Mouse (Mus musculus) neural tube, embryonic 14.5 days (tissue): Measurements from ENCODE around the gene Plcb4. TPM values are rescaled to one million over a fixed set of nuclear protein-coding genes. Genes with fewer than 3 reads are reported as not detected.

ENCODE experiments used
- ATAC-seq: fragments of 200-750 bp; cut with Nextera tagmentation; 2 replicates; pipeline ENCODE4 v1.8.0; 2017; ENCODE audit warnings: low read depth, mild to moderate bottlenecking, moderate TSS enrichment, moderate library complexity
- H3K27ac ChIP-seq: fragments of 300-500 bp; sonication (generic); 2 replicates; pipeline ENCODE4 v1.5.1; 2014; ENCODE audit warnings: low read depth, mild to moderate bottlenecking, control low read depth, low read length, moderate library complexity, mixed read lengths
- H3K27me3 ChIP-seq: fragments of 300-500 bp; sonication (generic); 2 replicates; pipeline ENCODE4 v1.6.1; 2014; ENCODE audit warnings: low read length; ENCODE audit not compliant: control insufficient read depth, insufficient read depth
- H3K36me3 ChIP-seq: fragments of 300-500 bp; sonication (generic); 2 replicates; pipeline ENCODE4 v1.6.1; 2014; ENCODE audit warnings: low read length, mixed read lengths; ENCODE audit not compliant: control insufficient read depth, insufficient read depth
- H3K4me1 ChIP-seq: fragments of 300-500 bp; sonication (generic); 2 replicates; pipeline ENCODE4 v1.6.1; 2014; ENCODE audit warnings: low read length; ENCODE audit not compliant: control insufficient read depth, insufficient read depth
- H3K4me2 ChIP-seq: fragments of 300-500 bp; sonication (generic); 2 replicates; pipeline ENCODE4 v1.6.1; 2014; ENCODE audit warnings: mild to moderate bottlenecking, low read depth, low read length, control low read depth
- H3K4me3 ChIP-seq: fragments of 300-500 bp; sonication (generic); 2 replicates; pipeline ENCODE4 v1.5.1; 2014; ENCODE audit warnings: low read depth, low read length, control low read depth, mixed read lengths
- H3K9ac ChIP-seq: fragments of 300-500 bp; sonication (generic); replicated peaks from 2 replicates; pipeline ENCODE4 v1.6.1; 2014; ENCODE audit warnings: low read depth, mild to moderate bottlenecking, control low read depth, low read length, mixed read lengths
- H3K9me3 ChIP-seq: fragments of 300-500 bp; sonication (generic); 2 replicates; pipeline ENCODE4 v1.6.1; 2016; ENCODE audit warnings: low read length; ENCODE audit not compliant: control insufficient read depth
- WGBS: fragments of 180-500 bp; shearing (Covaris S2); extraction: QIAGEN DNeasy Blood & Tissue Kit; methylation state at CpG from one replicate; pipeline ENCODE4 v1.1.7; 2014; 5-methylcytosine and 5-hydroxymethylcytosine counted together
- polyA plus RNA-seq: library from polyadenylated mRNA; unstranded; fragments of >200 nt; fragmentation: Nextera tagmentation; extraction: Ambion mirVana; gene quantifications from 2 replicates; pipeline ENCODE4 v1.2.1, GENCODE M21; 2014

The Plcb4 gene
- polyA plus RNA-seq, 1 experiment from 2014 or later, result 51.0 TPM

DNA sequence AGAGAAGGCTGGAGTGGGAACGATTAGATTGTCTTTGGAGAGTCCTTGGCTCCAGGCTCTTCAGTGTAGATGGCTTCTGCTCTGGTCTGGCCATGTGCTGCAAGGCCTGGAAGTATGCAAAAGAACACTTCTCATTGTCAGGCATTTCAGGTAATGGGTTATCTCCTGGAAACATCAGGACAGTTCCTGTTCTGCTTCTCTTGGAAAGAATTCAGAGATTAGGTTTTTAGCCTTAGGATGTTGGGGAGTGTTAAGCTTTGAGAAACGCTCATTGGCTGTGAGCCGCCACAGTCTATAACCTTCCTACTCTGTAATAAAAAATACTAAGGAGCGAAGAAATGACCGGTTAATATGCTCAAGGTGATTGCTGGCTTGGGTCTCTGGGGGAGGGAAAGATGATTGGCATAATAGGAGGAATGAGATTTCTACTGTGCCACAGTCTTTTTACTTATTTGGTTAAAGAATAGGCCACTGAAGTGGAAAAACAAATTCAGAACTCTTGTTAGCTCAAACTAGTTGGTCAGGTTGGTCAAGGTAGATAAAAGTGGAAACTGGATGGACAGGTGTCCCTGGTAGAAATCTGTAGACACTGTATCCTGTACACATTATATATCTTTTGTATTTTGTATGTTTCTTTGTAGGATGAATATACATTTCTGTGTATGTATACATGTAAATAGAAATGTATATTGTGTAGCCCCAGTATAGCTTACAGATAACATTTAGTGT lies 21.8 kb downstream of the Plcb4 start:
- ATAC-seq, result no peak
- Histone ChIP-seq H3K4me3 (no peak overlapping the region), H3K4me2 (no peak overlapping the region), H3K27me3 (no peaks in the 10 kb centered on the region), H3K36me3 (no peaks in the 10 kb centered on the region), H3K27ac (no peak overlapping the region), H3K4me1 (no peaks in the 10 kb centered on the region), H3K9me3 (no peaks in the 10 kb centered on the region), H3K9ac (no peak overlapping the region)
- 86% methylated on average over 5 of the region's 5 CpGs for WGBS

DNA sequence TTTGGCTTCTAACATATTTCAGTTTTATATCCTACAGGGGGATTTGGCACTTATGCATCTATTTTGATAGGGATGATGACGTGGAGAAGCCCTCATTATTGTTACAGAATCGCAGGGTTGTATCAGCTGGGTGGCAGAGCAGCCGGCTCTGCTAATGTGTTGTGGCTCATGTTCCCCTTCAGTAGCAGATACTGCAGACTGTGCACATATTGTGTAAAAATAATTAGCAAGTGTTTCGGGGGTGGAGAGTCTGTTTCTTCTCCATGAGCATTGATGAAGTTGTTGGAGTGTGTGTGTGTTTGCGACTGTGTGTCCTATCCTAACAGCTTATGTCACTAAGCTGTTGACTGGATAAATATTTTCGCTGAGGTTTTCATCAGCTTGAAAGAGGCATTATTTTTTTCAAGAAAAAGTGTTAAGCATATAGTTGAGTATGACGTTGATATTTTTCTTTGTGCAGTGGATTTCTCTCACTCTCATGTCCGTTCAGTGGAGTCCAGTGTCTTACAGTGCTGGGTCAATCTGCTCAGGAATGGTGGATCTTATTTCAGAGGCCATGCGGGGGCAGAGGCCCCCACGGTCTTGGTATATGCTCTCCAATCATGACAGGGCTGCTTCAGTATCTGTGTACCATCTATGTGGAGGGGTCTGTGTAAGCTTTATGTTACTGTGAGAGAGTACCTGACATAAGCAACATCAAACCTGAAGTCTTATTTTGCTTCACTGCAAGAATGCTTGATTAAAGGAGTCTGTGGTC lies 25.1 kb downstream of the Plcb4 start:
- WGBS, result 78% methylated on average over 10 of the region's 10 CpGs
- no peak overlapping the region for H3K9ac ChIP-seq
- H3K27me3 ChIP-seq, result no peaks in the 10 kb centered on the region
- no peak overlapping the region for H3K4me2 ChIP-seq
- H3K27ac ChIP-seq, result no peak overlapping the region
- no peaks in the 10 kb centered on the region for H3K9me3 ChIP-seq
- no peaks in the 10 kb centered on the region for H3K36me3 ChIP-seq
- no peaks in the 10 kb centered on the region for H3K4me1 ChIP-seq
- no peak for ATAC-seq
- no peak overlapping the region for H3K4me3 ChIP-seq

DNA sequence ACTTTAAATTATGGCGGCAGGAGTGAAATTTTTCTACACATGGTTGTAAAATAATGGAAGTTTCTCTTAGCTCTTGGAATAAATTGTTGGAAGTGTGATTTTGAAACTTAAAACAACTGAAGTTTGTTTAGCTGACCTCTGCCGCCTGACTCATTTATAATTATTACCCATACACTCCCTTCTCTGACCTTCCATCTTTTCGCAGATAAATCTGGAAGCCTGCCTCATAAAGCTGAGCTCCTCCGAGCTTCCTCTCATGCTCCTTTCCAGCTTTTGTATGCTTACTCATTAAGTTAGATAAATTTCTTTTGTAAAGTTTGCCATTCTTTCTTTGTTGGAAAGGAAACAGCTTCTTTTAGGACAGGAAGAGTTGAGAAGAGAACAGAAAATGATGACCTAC lies 27.9 kb downstream of the Plcb4 start:
- no peak for ATAC-seq
- no peak overlapping the region for H3K4me3 ChIP-seq
- no peak overlapping the region for H3K4me2 ChIP-seq
- H3K27me3 ChIP-seq, result no peaks in the 10 kb centered on the region
- no peaks in the 10 kb centered on the region for H3K4me1 ChIP-seq
- H3K36me3 ChIP-seq, result no peaks in the 10 kb centered on the region
- no peak overlapping the region for H3K9ac ChIP-seq
- WGBS, result 87% methylated on average over 4 of the region's 4 CpGs
- no peak overlapping the region for H3K27ac ChIP-seq
- no peaks in the 10 kb centered on the region for H3K9me3 ChIP-seq

DNA sequence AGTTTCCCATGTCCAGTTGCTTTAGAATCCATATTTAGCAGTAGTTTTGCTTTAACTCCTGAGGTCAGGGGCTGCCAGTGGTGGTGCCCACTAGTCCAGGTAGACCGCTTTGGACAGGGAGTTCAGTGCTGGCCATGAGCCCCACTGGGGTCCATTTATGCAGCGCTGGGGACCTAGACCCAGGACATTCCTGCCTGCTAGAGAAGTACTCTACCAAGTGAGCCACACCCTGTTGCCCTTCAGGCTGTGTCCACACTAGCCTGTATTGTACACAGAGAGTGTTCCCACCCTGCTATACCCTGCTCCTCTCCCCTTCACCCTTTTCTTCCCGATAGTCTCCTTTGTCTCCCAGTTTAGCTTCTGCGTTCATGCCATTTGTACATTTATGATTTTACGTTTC lies 28.8 kb downstream of the Plcb4 start:
- no peak for ATAC-seq
- H3K36me3 ChIP-seq, result no peaks in the 10 kb centered on the region
- no peaks in the 10 kb centered on the region for H3K4me1 ChIP-seq
- H3K9me3 ChIP-seq, result no peaks in the 10 kb centered on the region
- H3K4me3 ChIP-seq, result no peak overlapping the region
- no peak overlapping the region for H3K9ac ChIP-seq
- H3K4me2 ChIP-seq, result no peak overlapping the region
- WGBS, result 85% methylated on average over 5 of the region's 5 CpGs
- no peaks in the 10 kb centered on the region for H3K27me3 ChIP-seq
- no peak overlapping the region for H3K27ac ChIP-seq

DNA sequence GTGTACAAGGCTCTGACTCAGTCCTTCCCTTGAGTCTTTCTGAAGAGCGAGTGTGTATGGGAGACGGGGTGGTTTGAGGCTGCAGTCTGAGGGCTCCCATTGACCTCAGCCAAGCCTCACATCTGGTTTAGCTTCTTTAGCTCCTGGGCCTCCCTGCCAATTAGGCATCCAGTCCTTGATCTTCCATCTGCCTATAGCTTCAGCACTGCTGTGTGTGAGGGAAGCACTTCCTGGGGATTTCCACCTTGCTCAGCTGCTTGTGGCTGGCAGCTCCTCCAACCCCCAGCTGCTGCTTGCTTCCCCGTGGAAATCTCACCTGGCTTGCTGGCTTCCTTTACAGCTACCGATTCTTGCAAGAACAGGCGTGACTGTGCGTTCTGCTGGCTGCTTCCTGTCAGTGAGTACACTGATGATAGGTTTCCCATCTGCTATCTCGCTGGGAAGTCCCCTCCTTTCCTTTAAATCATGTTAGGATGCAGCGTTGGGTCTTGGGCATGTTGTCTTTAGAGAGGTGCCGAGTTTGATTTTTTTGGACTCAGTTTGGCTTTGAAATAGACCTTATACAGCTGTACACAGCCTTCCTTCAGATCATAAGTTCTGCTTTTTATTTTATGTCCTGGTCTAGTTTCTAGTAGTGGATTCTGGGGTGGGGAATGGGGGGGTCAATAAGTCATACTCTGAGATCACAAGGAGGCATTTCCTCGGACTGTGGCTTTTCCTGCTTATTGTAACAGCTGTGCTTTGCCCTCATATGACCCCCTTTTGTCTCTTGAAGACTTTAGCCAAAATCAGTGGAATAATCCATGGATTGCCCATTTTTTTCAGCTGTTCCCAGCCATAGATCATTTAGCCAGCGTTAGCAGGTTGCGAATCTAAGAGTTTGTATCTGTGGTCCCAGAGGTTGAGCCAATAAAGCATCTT lies 34.0 kb downstream of the Plcb4 start:
- WGBS, result 65% methylated on average over 12 of the region's 12 CpGs
- no peak overlapping the region for H3K27ac ChIP-seq
- no peak; the same call in 1 of the 2 replicates for ATAC-seq

DNA sequence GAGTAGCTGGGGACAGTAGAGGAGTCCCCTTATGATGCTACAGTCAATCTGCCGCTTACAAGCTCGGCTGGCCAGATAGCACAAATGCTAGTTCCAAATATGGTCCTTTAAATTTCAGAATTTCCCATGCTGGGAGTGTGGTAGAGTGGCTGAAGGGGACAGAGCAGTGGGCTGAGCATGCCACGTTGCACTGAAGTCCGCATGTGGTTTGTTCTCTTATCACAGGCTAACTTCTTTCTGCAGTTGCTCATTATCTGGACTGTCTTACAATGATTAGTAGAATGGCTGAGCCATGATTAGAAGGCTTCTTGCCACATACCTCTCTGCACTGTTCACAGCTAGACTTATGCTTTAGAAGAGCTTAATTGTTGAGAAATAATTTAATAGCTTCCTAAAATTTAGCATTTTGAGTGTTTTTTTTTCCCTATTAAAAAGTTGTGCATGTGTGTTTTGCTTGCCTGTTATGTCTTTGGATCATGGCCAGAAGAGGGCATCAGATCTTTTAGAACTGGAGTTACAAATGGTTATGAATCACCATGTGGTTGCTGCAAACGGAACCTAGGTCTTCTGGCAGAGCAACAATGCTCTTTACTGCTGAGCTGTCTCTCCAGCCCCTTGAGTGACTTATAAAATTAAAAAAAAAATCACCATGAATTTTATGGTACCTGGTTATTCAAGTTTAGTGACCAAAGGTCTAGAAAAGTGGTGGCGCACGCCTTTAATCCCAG lies 42.0 kb downstream of the Plcb4 start:
- WGBS, result 92% methylated on average over 7 of the region's 7 CpGs
- Histone ChIP-seq H3K36me3 (no peaks in the 10 kb centered on the region), H3K4me1 (no peaks in the 10 kb centered on the region), H3K9ac (no peak overlapping the region), H3K4me2 (no peak overlapping the region), H3K27ac (no peak overlapping the region), H3K4me3 (no peak overlapping the region), H3K27me3 (no peaks in the 10 kb centered on the region), H3K9me3 (no peaks in the 10 kb centered on the region)
- ATAC-seq, result no peak

More for the DNA sequence above, 34.0 kb downstream of the Plcb4 start:
- Histone ChIP-seq H3K27me3 (no peaks in the 10 kb centered on the region), H3K4me3 (no peak overlapping the region), H3K4me1 (no peaks in the 10 kb centered on the region), H3K36me3 (no peaks in the 10 kb centered on the region), H3K9me3 (no peaks in the 10 kb centered on the region), H3K9ac (no peak overlapping the region), H3K4me2 (no peak overlapping the region)

DNA sequence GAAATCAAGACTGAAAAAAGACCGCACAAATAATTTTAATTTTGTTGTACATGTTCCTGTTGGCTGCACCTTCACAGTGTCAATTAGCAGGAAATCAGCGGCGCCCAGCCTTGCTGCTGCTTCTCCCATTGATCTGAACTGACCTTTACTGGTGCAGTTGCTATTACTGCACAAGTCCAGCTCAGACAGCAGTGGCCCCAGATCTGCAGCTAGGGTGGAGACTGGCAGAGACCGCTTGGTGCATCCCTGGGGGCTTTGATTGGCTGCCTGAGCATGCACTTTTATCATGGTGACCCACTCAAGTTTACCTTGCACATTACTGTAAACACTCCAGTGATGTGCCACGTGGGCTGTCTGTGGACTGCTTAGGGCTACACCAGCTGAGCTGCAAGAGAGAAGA lies 45.9 kb downstream of the Plcb4 start:
- no peaks in the 10 kb centered on the region for H3K36me3 ChIP-seq
- no peak overlapping the region for H3K4me3 ChIP-seq
- no peak overlapping the region for H3K4me2 ChIP-seq
- no peak overlapping the region for H3K9ac ChIP-seq
- ATAC-seq, result no peak
- no peaks in the 10 kb centered on the region for H3K27me3 ChIP-seq
- H3K27ac ChIP-seq, result no peak overlapping the region
- no peaks in the 10 kb centered on the region for H3K9me3 ChIP-seq
- H3K4me1 ChIP-seq, result no peaks in the 10 kb centered on the region
- WGBS, result 89% methylated on average over 5 of the region's 5 CpGs

DNA sequence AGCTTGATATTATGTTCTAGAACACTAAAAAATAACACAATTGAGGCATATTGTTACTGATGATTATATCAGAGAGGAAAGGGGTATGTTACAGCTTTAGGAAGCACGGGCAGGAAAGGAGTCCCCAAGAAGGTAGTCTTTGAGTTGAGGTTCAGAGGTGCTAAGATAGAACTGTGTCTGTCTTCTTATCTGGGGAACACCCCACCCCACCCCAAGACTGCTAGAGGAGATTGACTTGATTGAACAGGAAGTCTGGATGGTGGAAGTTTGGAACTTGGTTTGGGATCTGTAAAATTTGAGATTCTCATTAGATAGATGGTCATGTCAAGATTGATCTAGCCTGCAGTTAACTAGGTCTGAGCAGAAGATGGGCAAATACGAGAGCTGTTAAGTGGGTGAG lies 48.5 kb downstream of the Plcb4 start:
- H3K9me3 ChIP-seq, result no peaks in the 10 kb centered on the region
- H3K27me3 ChIP-seq, result no peaks in the 10 kb centered on the region
- no peak overlapping the region for H3K27ac ChIP-seq
- 93% methylated on average over 2 of the region's 2 CpGs for WGBS
- ATAC-seq, result no peak
- H3K4me3 ChIP-seq, result no peak overlapping the region
- peaks cover 8% of the 10 kb centered on the region for H3K4me1 ChIP-seq
- no peaks in the 10 kb centered on the region for H3K36me3 ChIP-seq
- no peak overlapping the region for H3K4me2 ChIP-seq
- no peak overlapping the region for H3K9ac ChIP-seq
